Mouse (Mus musculus) hindbrain, embryonic 14.5 days (tissue): Measurements from ENCODE around the gene Cacfd1. TPM values are rescaled to one million over a fixed set of nuclear protein-coding genes. Genes with fewer than 3 reads are reported as not detected.
A peak's percentile ranks its signal among the peaks of the same experiment; 100 is the strongest.

ENCODE experiments used
- ATAC-seq: fragments of 200-750 bp; cut with Nextera tagmentation; 2 replicates; pipeline ENCODE4 v1.8.0; 2017; ENCODE audit warnings: moderate number of reproducible peaks, mild to moderate bottlenecking, moderate TSS enrichment, moderate library complexity; ENCODE audit not compliant: low FRiP score
- DNase-seq: peaks from one replicate; pipeline ENCODE4 v3.0.0-alpha.2; 2015; ENCODE audit warnings: low spot score
- H3K27ac ChIP-seq: fragments of 300-500 bp; sonication (generic); 2 replicates; pipeline ENCODE4 v1.5.1; 2014; ENCODE audit warnings: mild to moderate bottlenecking, moderate library complexity
- H3K27me3 ChIP-seq: fragments of 300-500 bp; sonication (generic); 2 replicates; pipeline ENCODE4 v1.6.1; 2014; ENCODE audit warnings: mild to moderate bottlenecking, low read length, mixed read lengths; ENCODE audit not compliant: control insufficient read depth, insufficient read depth
- H3K36me3 ChIP-seq: fragments of 300-500 bp; sonication (generic); replicated peaks from 2 replicates; pipeline ENCODE4 v1.6.1; 2014; ENCODE audit not compliant: control insufficient read depth, insufficient read depth
- H3K4me1 ChIP-seq: fragments of 300-500 bp; sonication (generic); replicated peaks from 2 replicates; pipeline ENCODE4 v1.6.1; 2014; ENCODE audit warnings: antibody characterized with exemption, low read length, mixed read lengths; ENCODE audit not compliant: control insufficient read depth, insufficient read depth
- H3K4me2 ChIP-seq: fragments of 300-500 bp; sonication (generic); replicated peaks from 2 replicates; pipeline ENCODE4 v1.6.1; 2014; ENCODE audit warnings: mild to moderate bottlenecking, moderate library complexity
- H3K4me3 ChIP-seq: fragments of 300-500 bp; sonication (generic); replicated peaks from 2 replicates; pipeline ENCODE4 v1.5.1; 2014; ENCODE audit warnings: mild to moderate bottlenecking, low read length
- H3K9ac ChIP-seq: fragments of 300-500 bp; sonication (generic); 2 replicates; pipeline ENCODE4 v1.6.1; 2014
- H3K9me3 ChIP-seq: fragments of 300-500 bp; sonication (generic); 2 replicates; pipeline ENCODE4 v1.6.1; 2016; ENCODE audit warnings: low read length; ENCODE audit not compliant: control insufficient read depth
- WGBS: fragments of 180-500 bp; shearing (Covaris S2); extraction: QIAGEN DNeasy Blood & Tissue Kit; methylation state at CpG from one replicate; pipeline ENCODE4 v1.1.7; 2014; 5-methylcytosine and 5-hydroxymethylcytosine counted together
- polyA plus RNA-seq: library from polyadenylated mRNA; unstranded; fragments of >200 nt; fragmentation: Nextera tagmentation; extraction: Ambion mirVana; gene quantifications from 2 replicates; pipeline ENCODE4 v1.2.1, GENCODE M21; 2014

The Cacfd1 gene
- 72.7 and 83.7 TPM in 2 replicates for polyA plus RNA-seq

DNA sequence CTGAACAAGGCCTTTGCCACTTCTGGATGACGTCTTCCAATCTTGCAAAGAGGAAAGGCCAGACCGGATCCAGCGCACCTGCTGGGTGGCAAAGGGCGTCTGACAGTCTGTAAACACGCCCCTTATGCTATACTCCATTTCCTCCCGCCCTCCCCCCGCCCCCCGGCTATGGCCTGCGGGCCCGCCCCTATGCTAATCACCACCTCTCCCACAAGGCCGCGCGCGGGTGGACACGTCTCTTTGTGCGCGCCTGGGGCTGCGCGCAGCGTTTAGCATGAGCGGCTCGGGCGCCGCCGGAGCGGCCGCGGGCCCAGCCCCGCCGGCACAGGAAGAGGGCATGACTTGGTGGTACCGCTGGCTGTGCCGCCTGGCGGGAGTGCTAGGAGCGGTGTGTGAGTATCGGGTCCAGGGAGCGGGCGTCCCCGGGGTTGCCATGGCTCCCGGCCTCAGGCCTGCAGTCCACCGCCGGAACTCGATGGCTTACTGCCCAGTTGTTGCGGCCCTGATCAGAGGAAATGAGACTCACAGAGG lies at the start of gene Cacfd1:
TSS of gene Cacfd1 (plus strand) at position 213 of the 531 bp plus-strand sequence.
- no peaks in the 10 kb centered on the region for H3K9me3 ChIP-seq
- peak within 1 kb of the TSS; percentile 69 for H3K4me3 ChIP-seq
- peak within 1 kb of the TSS; percentile 76 for H3K27ac ChIP-seq
- DNase-seq (peak; percentile 85), ATAC-seq (peak; percentile 94)
- under 1% methylated on average over 43 of the region's 43 CpGs for WGBS
- peaks cover 17% of the 10 kb centered on the region for H3K36me3 ChIP-seq
- peak within 1 kb of the TSS; percentile 84 for H3K4me2 ChIP-seq
- H3K27me3 ChIP-seq, result no peaks in the 10 kb centered on the region
- H3K4me1 ChIP-seq, result peaks cover 20% of the 10 kb centered on the region
- H3K9ac ChIP-seq, result peak within 1 kb of the TSS; percentile 84

DNA sequence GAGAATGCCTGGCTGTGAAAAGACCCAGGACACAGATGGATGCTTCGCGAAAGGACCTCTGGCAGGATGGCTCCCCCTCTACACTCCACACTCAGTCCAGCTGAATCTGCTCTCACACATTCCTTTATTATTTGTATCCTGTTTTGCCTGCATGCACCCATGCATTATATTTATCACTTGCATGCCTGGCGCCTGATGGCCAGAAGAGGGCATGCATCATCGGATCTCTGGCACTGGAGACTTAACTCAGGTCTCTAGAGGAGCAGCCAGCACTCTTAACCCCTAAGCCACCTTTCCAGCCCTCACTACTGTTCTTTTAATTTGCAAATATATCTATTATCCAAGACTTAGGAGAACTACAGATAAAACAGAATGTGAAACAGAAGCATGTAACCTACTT lies 49.0 kb upstream of the Cacfd1 start:
- H3K4me2 ChIP-seq, result no peak overlapping the region
- H3K27me3 ChIP-seq, result no peaks in the 10 kb centered on the region
- H3K27ac ChIP-seq, result no peak overlapping the region
- peaks cover 16% of the 10 kb centered on the region for H3K4me1 ChIP-seq
- no peak overlapping the region for H3K4me3 ChIP-seq
- DNase-seq (peak; percentile 27), ATAC-seq (no peak)
- H3K36me3 ChIP-seq, result peaks cover 53% of the 10 kb centered on the region
- H3K9ac ChIP-seq, result no peak overlapping the region
- WGBS, result 70% methylated on average over 4 of the region's 4 CpGs
- H3K9me3 ChIP-seq, result no peaks in the 10 kb centered on the region

DNA sequence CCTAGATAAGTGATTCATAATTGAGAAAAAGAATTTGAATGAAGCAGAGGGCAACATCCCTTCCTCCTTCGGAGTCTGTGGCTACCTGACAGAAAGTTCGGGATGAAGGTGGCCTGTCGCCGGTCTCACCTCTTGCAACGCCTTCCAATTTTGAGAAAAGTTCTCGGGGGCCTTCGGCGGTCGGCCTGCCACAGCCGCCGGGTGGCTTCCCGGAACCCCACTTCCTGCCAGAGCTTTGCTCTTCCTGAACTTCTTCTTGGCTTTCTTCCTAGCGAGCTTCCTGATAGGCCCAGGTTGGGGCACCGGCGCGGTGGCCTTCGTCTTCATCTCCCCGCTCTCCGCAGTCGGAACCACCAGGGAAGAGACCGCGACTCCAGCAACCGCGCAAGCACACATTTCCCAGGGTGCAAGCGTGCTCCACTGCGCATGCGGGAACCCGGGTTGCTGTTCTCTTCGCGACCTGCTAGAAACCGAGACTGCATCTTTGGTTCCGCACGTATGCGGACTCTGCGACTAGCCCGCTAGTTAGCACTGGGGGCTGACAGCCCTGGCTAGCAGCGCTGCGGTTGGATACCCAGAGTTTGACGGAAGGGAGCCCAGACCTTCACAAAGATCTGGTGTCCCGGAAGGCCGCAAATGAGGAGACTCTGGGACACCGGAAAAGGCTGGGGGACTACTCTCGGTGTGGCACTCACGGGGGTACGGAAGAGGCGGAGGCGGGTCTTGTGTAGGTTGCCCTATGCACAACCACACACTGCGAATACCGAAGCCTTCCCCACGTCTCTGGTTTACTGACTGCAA lies 45.6 kb upstream of the Cacfd1 start, which contains the start of gene Rexo4:
TSS of gene Rexo4 (minus strand) at position 464 of the 801 bp plus-strand sequence.
- Histone ChIP-seq H3K9me3 (no peaks in the 10 kb centered on the region), H3K4me2 (peak within 1 kb of the TSS; percentile 95), H3K27ac (peak within 1 kb of the TSS; percentile 96), H3K9ac (peak within 1 kb of the TSS; percentile 93), H3K36me3 (peaks cover 21% of the 10 kb centered on the region), H3K27me3 (no peaks in the 10 kb centered on the region), H3K4me3 (peak within 1 kb of the TSS; percentile 84), H3K4me1 (peaks cover 16% of the 10 kb centered on the region)
- WGBS, result under 1% methylated on average over 50 of the region's 50 CpGs
- peak; percentile 98 for ATAC-seq
- peak; percentile 98 for DNase-seq

DNA sequence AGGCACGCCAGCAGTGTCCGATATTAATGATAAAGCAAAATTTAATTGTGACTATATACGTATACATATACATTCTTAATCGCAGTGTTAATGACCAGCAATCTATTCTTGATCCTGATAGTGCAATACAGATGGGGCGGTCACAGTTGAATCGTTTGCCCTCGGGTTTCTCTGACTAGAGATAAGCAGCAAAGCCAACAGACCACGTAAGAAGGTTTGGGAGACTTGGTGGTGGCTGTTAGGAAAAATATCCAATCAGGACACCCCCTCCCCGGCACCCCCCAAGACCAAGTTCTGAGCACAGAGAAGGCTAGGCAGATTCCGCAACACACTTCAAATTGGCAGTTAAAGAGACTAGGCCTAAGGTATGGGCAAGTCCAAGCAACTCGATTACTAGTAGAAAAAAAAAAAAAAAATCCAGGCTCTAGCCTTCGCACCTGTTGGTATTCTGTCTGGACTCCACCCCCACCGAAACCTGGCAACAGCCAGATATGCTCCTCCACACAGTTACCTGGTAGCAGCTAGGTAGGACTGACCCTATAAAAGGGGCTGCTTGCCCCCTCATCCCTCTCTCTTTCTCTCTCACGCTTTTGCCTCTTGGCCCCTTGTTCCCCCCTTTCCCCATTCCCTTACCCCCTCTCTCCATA lies 44.9 kb upstream of the Cacfd1 start:
- Histone ChIP-seq H3K27me3 (no peaks in the 10 kb centered on the region), H3K4me2 (peak overlapping the region; percentile 95), H3K27ac (peak overlapping the region; percentile 96), H3K9ac (peak overlapping the region; percentile 93), H3K4me1 (peaks cover 16% of the 10 kb centered on the region), H3K36me3 (peaks cover 16% of the 10 kb centered on the region), H3K9me3 (no peaks in the 10 kb centered on the region), H3K4me3 (peak overlapping the region; percentile 84)
- 18% methylated on average over 14 of the region's 14 CpGs for WGBS
- DNase-seq, result no peak
- ATAC-seq, result no peak; the same call in 1 of the 2 replicates

DNA sequence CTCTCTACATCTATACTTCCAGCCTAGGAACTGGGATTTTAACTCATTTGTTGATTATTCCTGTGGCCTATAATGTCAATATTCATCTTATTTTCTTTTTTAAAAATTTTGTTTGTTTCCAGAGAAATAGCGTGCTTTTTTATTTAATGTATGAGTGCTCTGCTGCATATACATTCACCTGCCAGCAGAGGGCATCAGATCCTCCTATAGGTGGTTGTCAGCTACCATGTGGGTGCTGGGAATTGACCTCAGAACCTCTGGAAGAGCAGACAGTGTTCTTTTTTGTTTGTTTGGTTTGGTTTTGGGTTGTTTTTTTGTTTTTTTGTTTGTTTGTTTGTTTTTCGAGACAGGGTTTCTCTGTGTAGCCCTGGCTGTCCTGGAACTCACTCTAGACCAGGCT lies 42.5 kb upstream of the Cacfd1 start:
- no peak overlapping the region for H3K9ac ChIP-seq
- DNase-seq (no peak), ATAC-seq (no peak)
- no peak overlapping the region for H3K4me2 ChIP-seq
- H3K27me3 ChIP-seq, result no peaks in the 10 kb centered on the region
- H3K4me1 ChIP-seq, result peaks cover 16% of the 10 kb centered on the region
- H3K27ac ChIP-seq, result no peak overlapping the region
- H3K36me3 ChIP-seq, result peaks cover 1% of the 10 kb centered on the region
- H3K9me3 ChIP-seq, result no peaks in the 10 kb centered on the region
- WGBS, result 72% methylated on average over 2 of the region's 2 CpGs
- H3K4me3 ChIP-seq, result no peak overlapping the region

DNA sequence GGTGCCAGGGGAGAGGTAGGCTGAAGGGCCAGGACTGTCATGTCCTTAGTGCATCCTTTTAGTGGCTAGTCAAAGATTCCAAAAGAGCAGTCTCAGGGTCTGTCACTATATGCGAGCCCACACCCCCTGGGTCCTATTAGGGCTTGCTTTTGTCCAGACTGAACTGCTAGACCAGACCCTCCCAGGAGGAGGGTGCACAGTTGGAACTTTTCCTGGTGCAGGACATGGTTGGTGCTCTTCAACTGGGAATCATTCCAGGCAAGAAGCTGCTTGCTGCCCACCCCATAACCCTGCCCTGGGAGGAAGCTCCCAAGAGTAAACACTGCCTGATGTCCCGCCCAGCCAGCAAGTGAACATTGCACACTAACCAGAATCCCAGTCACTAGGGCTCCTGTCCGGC lies 36.6 kb upstream of the Cacfd1 start, which contains the start of gene Adamts13:
TSS of gene Adamts13 (plus strand) at position 301 of the 400 bp plus-strand sequence.
- Histone ChIP-seq H3K27me3 (no peaks in the 10 kb centered on the region), H3K27ac (no peak within 1 kb of the TSS), H3K9ac (no peak within 1 kb of the TSS), H3K4me3 (no peak within 1 kb of the TSS), H3K9me3 (no peaks in the 10 kb centered on the region), H3K36me3 (no peaks in the 10 kb centered on the region), H3K4me1 (no peaks in the 10 kb centered on the region), H3K4me2 (no peak within 1 kb of the TSS)
- ATAC-seq (no peak), DNase-seq (no peak)
- WGBS, result 76% methylated on average over 3 of the region's 3 CpGs

DNA sequence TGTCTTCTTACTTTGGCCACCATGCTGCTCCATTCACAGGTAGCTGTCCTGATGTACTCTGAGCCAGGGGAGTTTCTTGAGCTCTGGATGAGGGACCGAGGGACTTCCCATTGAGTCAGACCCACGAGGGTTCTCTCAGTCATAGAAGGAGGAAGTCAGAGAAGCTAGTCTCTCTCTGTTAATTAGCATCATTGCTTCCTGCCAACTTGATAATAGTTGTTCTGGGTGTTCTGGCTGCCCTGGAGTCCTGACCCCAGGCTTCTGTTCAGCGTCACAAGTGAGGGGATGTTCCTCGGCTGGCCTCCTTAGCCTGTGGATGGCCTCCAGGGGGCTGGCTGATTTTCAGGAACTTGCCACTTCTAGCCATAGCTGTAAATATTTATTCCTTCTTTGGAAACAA lies 35.8 kb upstream of the Cacfd1 start:
- Histone ChIP-seq H3K9ac (no peak overlapping the region), H3K4me2 (no peak overlapping the region), H3K4me1 (no peaks in the 10 kb centered on the region), H3K4me3 (no peak overlapping the region), H3K27me3 (no peaks in the 10 kb centered on the region), H3K27ac (no peak overlapping the region), H3K9me3 (no peaks in the 10 kb centered on the region), H3K36me3 (no peaks in the 10 kb centered on the region)
- 65% methylated on average over 4 of the region's 4 CpGs for WGBS
- no peak for DNase-seq
- no peak for ATAC-seq

DNA sequence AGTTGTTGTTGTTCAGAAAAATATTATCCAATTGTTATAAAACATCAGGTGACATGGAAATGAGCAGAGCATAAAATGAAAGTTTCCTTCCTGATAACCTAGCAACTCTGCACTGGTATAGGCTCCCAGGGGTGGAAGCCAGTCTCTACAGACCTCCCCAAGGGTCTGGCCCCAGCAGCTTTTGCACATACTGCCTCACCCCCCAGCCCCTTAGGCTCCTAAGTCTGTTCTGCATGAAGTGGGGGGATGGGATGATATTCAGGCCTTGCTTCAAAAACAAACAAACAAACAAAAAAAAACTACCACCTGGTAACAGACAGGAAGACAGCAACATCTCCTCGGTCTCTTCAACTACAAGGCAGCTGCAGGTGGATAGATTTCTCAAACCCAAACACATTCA lies 29.4 kb upstream of the Cacfd1 start:
- Histone ChIP-seq H3K36me3 (no peaks in the 10 kb centered on the region), H3K27ac (no peak overlapping the region), H3K9ac (no peak overlapping the region), H3K4me2 (no peak overlapping the region), H3K4me3 (no peak overlapping the region), H3K9me3 (no peaks in the 10 kb centered on the region), H3K27me3 (no peaks in the 10 kb centered on the region), H3K4me1 (no peaks in the 10 kb centered on the region)
- WGBS, result 84% methylated on average over 1 of the region's 1 CpGs
- ATAC-seq (no peak), DNase-seq (no peak)

DNA sequence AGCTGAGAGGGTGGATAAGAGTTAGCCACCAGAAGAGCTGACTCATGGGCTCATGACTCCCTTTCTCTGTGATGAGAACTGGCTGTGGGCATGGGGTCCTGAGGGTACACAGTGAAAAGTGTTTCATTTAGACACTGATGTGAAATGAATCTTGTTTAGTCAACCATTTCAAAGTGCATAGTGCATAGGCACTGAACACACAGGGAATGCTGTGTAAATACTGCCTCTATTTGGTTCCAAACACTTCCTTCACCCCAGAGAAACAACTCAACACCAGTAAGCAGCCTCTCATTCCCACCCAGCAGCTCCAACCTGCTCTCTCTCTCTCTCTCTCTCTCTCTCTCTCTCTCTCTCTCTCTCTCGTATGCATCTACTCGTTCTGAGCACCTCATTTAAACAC lies 25.5 kb upstream of the Cacfd1 start:
- H3K27me3 ChIP-seq, result no peaks in the 10 kb centered on the region
- no peak overlapping the region for H3K9ac ChIP-seq
- no peak overlapping the region for H3K4me2 ChIP-seq
- ATAC-seq, result no peak
- no peak overlapping the region for H3K27ac ChIP-seq
- H3K4me1 ChIP-seq, result no peaks in the 10 kb centered on the region
- 92% methylated on average over 2 of the region's 2 CpGs for WGBS
- no peaks in the 10 kb centered on the region for H3K9me3 ChIP-seq
- H3K36me3 ChIP-seq, result no peaks in the 10 kb centered on the region
- no peak overlapping the region for H3K4me3 ChIP-seq
- DNase-seq, result no peak
